Mouse (Mus musculus) frontal cortex, postnatal 36 days (tissue): ENCODE measurements around the gene Ptprk.

ENCODE experiments used
- DNase-seq, 2 experiments: peaks; one replicate each; pipeline ENCODE4 v3.0.0; 2022; ENCODE audit warnings: low spot score in 2 of 2

Ptprk gene

GRCm38 (mm10) chr10:28185326-28185725 lies 110.7 kb downstream of the Ptprk start:
- no peak for DNase-seq

GRCm38 (mm10) chr10:28186018-28186800 lies 111.6 kb downstream of the Ptprk start:
- no peak for DNase-seq

- DNase-seq, result peak in 1 of 2 experiments; percentile 26
These were observed 116.8 kb downstream of the Ptprk start for GRCm38 (mm10) chr10:28191440-28191839.

- DNase-seq, result no peak
These were observed 119.0 kb downstream of the Ptprk start for GRCm38 (mm10) chr10:28193630-28194029.

- no peak for DNase-seq
These were observed 126.0 kb downstream of the Ptprk start for GRCm38 (mm10) chr10:28200609-28201008.

GRCm38 (mm10) chr10:28209394-28209793 lies 134.8 kb downstream of the Ptprk start:
- DNase-seq, result no peak

GRCm38 (mm10) chr10:28212083-28212482 lies 137.5 kb downstream of the Ptprk start:
- DNase-seq, result no peak

- DNase-seq, result no peak
These were observed 140.5 kb downstream of the Ptprk start for GRCm38 (mm10) chr10:28215153-28215552.

GRCm38 (mm10) chr10:28223602-28224001 lies 149.0 kb downstream of the Ptprk start:
- no peak for DNase-seq

GRCm38 (mm10) chr10:28224376-28224775 lies 149.8 kb downstream of the Ptprk start:
- no peak for DNase-seq

GRCm38 (mm10) chr10:28225536-28226075 lies 151.0 kb downstream of the Ptprk start:
- no peak for DNase-seq

GRCm38 (mm10) chr10:28227732-28228131 lies 153.1 kb downstream of the Ptprk start:
- DNase-seq, result no peak

GRCm38 (mm10) chr10:28228208-28228607 lies 153.6 kb downstream of the Ptprk start:
- DNase-seq, result no peak

GRCm38 (mm10) chr10:28232273-28233167 lies 157.9 kb downstream of the Ptprk start:
- no peak for DNase-seq

GRCm38 (mm10) chr10:28249047-28249446 lies 174.4 kb downstream of the Ptprk start:
- DNase-seq, result no peak

GRCm38 (mm10) chr10:28251385-28251784 lies 176.8 kb downstream of the Ptprk start:
- no peak for DNase-seq

- DNase-seq, result no peak
These were observed 186.0 kb downstream of the Ptprk start for GRCm38 (mm10) chr10:28260651-28261050.

GRCm38 (mm10) chr10:28262159-28262558 lies 187.5 kb downstream of the Ptprk start:
- DNase-seq, result no peak

GRCm38 (mm10) chr10:28263546-28263945 lies 188.9 kb downstream of the Ptprk start:
- no peak for DNase-seq

- DNase-seq, result no peak
These were observed 195.7 kb downstream of the Ptprk start for GRCm38 (mm10) chr10:28270273-28270672.

- DNase-seq, result no peak
These were observed 197.3 kb downstream of the Ptprk start for GRCm38 (mm10) chr10:28271729-28272606.
